Mouse (Mus musculus) testis, adult 2 months (tissue): ENCODE measurements around the gene Tmed1. TPM values are rescaled to one million over a fixed set of nuclear protein-coding genes. Genes with fewer than 3 reads are reported as not detected.
"Not testable (repeated sequence)": the region's sequence is repeated elsewhere in the genome, so short reads cannot be mapped to it uniquely, and the experiment has no call there.

ENCODE experiments used
- H3K27ac ChIP-seq: fragments of 200-500 bp; 2 replicates; pipeline ENCODE4 v1.5.1; 2012; ENCODE audit warnings: low read depth, low read length; ENCODE audit not compliant: control insufficient read depth, insufficient read depth
- H3K27me3 ChIP-seq: fragments of 200-500 bp; 2 replicates; pipeline ENCODE4 v1.6.1; 2012; ENCODE audit warnings: mild to moderate bottlenecking, low read length, moderate library complexity; ENCODE audit not compliant: control insufficient read depth, insufficient read depth
- H3K36me3 ChIP-seq: fragments of 200-500 bp; 2 replicates; pipeline ENCODE4 v1.6.1; 2012; ENCODE audit warnings: mild to moderate bottlenecking, low read length; ENCODE audit not compliant: control insufficient read depth, insufficient read depth
- H3K4me1 ChIP-seq: fragments of 200-500 bp; 2 replicates; pipeline ENCODE4 v1.6.1; 2012; ENCODE audit warnings: low read length; ENCODE audit not compliant: control insufficient read depth, insufficient read depth
- H3K4me3 ChIP-seq: fragments of 200-500 bp; 2 replicates; pipeline ENCODE4 v1.5.1; 2012; ENCODE audit warnings: low read depth, mild to moderate bottlenecking, low read length, moderate library complexity, mixed read lengths; ENCODE audit not compliant: control insufficient read depth
- CTCF ChIP-seq: fragments of 200-500 bp; IDR thresholded peaks from 2 replicates; pipeline ENCODE4 v1.5.1; 2012; ENCODE audit warnings: low read depth, mild to moderate bottlenecking, inconsistent platforms, low read length, moderate library complexity; ENCODE audit not compliant: control insufficient read depth, insufficient read depth, insufficient replicate concordance
- POLR2A ChIP-seq: fragments of 200-500 bp; IDR thresholded peaks from 2 replicates; pipeline ENCODE4 v1.6.1; 2012; ENCODE audit warnings: low read depth, mild to moderate bottlenecking, inconsistent platforms, low read length, moderate library complexity; ENCODE audit not compliant: control insufficient read depth
- polyA plus RNA-seq: library from polyadenylated mRNA; depleted of rRNA; stranded (reverse); fragments of >200 nt; gene quantifications from 2 replicates; pipeline ENCODE4 v1.2.3, GENCODE M21; 2012

The Tmed1 gene
- polyA plus RNA-seq, 1 experiment: 21.3 TPM

- H3K4me3 ChIP-seq: no peak overlapping the region
- no peaks in the 10 kb centered on the region for H3K4me1 ChIP-seq
- no peaks in the 10 kb centered on the region; the same call in 1 of the 2 replicates for H3K36me3 ChIP-seq
- H3K27me3 ChIP-seq: no peaks in the 10 kb centered on the region
- H3K27ac ChIP-seq: no peak overlapping the region
- TF ChIP-seq CTCF (no peak), POLR2A (no peak)
Measured at GRCm38 (mm10) chr9:21494726-21495125, 15.3 kb downstream of the Tmed1 start.

- no peaks in the 10 kb centered on the region for H3K27me3 ChIP-seq
- H3K4me1 ChIP-seq: no peaks in the 10 kb centered on the region
- no peak for TF ChIP-seq CTCF
- TF ChIP-seq POLR2A: no peak
- no peak overlapping the region for H3K4me3 ChIP-seq
- H3K27ac ChIP-seq: no peak overlapping the region
- H3K36me3 ChIP-seq: no peaks in the 10 kb centered on the region; the same call in 1 of the 2 replicates
Measured at GRCm38 (mm10) chr9:21493907-21494306, 16.1 kb downstream of the Tmed1 start.

DNA sequence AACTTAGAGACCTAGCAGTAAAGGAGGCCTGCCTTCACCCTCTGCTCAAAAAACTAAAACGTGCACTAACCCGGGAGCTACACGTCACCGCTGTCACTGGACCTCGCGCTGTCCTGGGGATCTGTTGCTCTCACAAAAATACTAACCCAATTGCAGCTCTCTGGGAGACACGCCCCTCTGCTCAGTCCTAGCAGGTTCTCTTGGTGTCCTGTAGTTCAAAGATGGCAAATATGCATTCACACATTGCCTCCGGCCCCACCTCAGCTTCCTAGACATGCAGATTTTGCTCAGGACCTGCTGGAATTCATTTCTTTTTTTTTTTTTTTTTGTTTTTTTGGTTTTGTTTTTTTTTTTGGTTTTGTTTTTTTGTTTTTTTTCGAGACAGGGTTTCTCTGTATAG, 19.4 kb downstream of the Tmed1 start:
- no peaks in the 10 kb centered on the region for H3K27me3 ChIP-seq
- no peaks in the 10 kb centered on the region; the same call in 1 of the 2 replicates for H3K36me3 ChIP-seq
- no peak overlapping the region for H3K4me3 ChIP-seq
- TF ChIP-seq POLR2A (no peak), CTCF (no peak)
- no peaks in the 10 kb centered on the region for H3K4me1 ChIP-seq
- H3K27ac ChIP-seq: no peak overlapping the region

DNA sequence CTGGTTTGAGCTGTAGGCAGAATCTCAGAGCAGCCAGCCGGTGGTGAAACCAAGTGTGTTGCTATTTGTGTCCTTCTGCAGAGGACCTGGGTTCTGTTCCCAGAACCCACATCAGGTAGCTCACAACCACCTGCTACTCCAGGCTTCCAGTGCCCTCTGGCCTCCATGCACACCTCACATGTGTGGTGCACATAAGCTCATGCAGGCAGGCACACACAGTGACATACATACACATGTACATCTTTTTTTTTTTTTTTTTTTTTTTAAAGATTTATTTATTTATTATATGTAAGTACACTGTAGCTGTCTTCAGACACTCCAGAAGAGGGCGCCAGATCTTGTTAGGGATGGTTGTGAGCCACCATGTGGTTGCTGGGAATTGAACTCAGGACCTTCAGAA, 21.8 kb downstream of the Tmed1 start:
- not testable (repeated sequence) for H3K36me3 ChIP-seq, H3K4me3 ChIP-seq, H3K27me3 ChIP-seq, H3K27ac ChIP-seq, H3K4me1 ChIP-seq

DNA sequence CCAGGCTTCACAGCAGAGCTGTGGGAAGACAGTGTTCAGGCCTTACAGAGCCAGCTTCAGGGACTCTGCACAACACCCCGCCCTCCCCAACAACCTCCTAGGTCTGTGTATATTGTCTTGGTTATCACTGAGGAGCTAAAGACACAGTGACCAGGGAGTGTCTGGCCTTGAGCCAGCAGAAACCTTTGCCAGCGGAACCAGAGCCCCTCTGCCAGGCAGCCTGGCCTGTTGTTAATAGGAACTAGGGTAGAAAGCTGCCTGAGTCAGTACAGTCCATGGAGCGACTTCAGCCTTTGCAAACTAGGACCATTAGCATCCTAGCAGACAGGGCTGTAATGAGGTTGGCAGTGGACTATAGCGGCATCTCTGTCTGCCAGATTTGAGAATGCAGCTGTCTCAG, 26.0 kb downstream of the Tmed1 start:
- H3K36me3 ChIP-seq: no peaks in the 10 kb centered on the region; the same call in none of the 2 replicates

DNA sequence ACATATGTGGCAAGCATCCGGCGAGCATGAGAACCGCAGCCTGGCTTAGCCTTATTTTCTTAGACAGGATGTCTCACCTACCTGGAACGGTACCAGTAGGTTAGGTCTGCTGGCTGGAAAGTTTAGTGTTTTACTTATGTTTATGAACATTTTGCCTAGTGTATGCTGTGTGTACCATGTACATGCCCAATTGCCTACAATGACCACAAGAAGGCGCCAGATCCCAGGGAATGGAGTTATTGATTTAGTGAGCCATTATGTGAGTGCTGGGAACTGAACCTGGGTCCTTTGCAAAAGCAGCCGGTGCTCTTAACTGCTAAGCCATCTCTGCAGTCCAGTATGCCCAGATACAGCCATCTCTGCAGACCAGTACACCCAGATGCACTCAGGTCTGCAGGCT, 32.3 kb downstream of the Tmed1 start:
- H3K4me3 ChIP-seq: no peak overlapping the region
- no peak for TF ChIP-seq POLR2A
- no peak for TF ChIP-seq CTCF
- H3K4me1 ChIP-seq: peaks cover 3% of the 10 kb centered on the region
- no peaks in the 10 kb centered on the region for H3K27me3 ChIP-seq
- peaks cover 6% of the 10 kb centered on the region for H3K36me3 ChIP-seq
- H3K27ac ChIP-seq: no peak overlapping the region

More for the DNA sequence above, 26.0 kb downstream of the Tmed1 start:
- no peaks in the 10 kb centered on the region for H3K4me1 ChIP-seq
- no peak for TF ChIP-seq POLR2A
- H3K27me3 ChIP-seq: no peaks in the 10 kb centered on the region
- H3K4me3 ChIP-seq: no peak overlapping the region
- no peak overlapping the region for H3K27ac ChIP-seq

- H3K4me3 ChIP-seq: no peak overlapping the region
- peaks cover 3% of the 10 kb centered on the region for H3K36me3 ChIP-seq
- H3K4me1 ChIP-seq: peaks cover 3% of the 10 kb centered on the region
- no peak for TF ChIP-seq CTCF
- no peak for TF ChIP-seq POLR2A
- H3K27me3 ChIP-seq: no peaks in the 10 kb centered on the region
- no peak overlapping the region for H3K27ac ChIP-seq
Measured at GRCm38 (mm10) chr9:21472913-21473312, 37.1 kb downstream of the Tmed1 start.

GRCm38 (mm10) chr9:21469032-21470024, 40.7 kb downstream of the Tmed1 start:
- TF ChIP-seq CTCF (peak; percentile 12; the same call in 1 of the 2 replicates), POLR2A (no peak)
- no peaks in the 10 kb centered on the region for H3K27me3 ChIP-seq
- H3K36me3 ChIP-seq: peaks cover 2% of the 10 kb centered on the region
- H3K4me1 ChIP-seq: no peaks in the 10 kb centered on the region
- no peak overlapping the region for H3K27ac ChIP-seq
- no peak overlapping the region for H3K4me3 ChIP-seq

- H3K27me3 ChIP-seq, H3K36me3 ChIP-seq, H3K4me1 ChIP-seq, H3K4me3 ChIP-seq, H3K27ac ChIP-seq: not testable (repeated sequence)
Measured at GRCm38 (mm10) chr9:21464565-21464928, 45.5 kb downstream of the Tmed1 start.
